Mouse (Mus musculus) skeletal muscle tissue, postnatal 0 days (tissue): ENCODE results near the gene Zfp780b. TPM values are rescaled to one million over a fixed set of nuclear protein-coding genes. Genes with fewer than 3 reads are reported as not detected.

Source experiments
- polyA plus RNA-seq: library from polyadenylated mRNA; unstranded; fragments of >200 nt; fragmentation: Nextera tagmentation; extraction: Ambion mirVana; gene quantifications from 2 replicates; pipeline ENCODE4 v1.2.1, GENCODE M21; 2015

The Zfp780b gene
- 7.2 and 7.6 TPM in 2 replicates for polyA plus RNA-seq

DNA sequence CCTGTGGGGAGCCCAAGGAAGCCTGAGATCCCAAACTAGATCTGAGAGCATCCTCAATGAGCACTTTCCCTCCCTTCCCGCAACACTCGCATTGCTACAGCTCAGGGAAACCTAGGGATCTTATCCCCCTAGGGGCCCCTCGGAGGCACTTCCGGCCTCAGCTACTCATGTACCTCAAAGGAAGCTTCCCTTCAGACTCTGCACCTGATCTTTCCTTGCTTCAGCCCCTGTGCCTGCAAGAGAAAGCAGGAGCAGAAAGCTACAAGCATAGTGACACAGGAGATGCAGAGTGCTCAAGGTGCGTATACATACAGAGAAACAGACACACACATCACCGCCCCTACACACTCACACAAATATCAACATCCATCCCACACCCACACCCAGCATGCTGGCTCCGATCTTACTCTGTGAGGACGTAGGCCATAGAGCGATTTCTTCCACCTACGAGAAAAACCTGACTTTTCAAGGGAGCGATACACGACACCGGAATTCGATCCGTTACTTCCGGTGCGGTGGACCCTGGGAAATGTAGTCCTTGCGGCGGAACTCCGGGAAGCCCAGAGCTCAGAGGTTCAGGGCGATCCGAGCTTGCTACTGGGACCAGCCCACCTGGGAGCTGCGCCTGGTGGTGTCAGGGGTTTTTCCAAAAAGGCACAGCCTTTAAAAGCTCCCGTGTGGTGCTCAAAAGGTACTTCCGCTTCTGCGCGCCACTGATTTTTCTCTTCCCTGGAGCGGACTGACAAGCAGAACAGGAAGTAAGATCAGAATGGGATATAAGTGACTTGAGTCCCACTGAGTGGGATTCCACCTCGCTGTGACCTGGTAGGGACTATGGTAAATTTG is at the start of gene Zfp780b:
TSS of gene Zfp780b (minus strand) at position 489 of the 846 bp plus-strand sequence.

GRCm38 (mm10) chr7:28013549-28014444 is 34.8 kb upstream of the Zfp780b start, which contains the start of gene Zfp850:
Zfp850 (minus strand) TSS chr7:28014115.

GRCm38 (mm10) chr7:27928818-27929695 is 49.9 kb downstream of the Zfp780b start, which contains the start of gene Zfp974:
Zfp974 (minus strand) TSS chr7:27929460.

Other genes starting within 250 kb of the Zfp780b start
- gene Zfp60, start 247.8 kb downstream of the Zfp780b start, polyA plus RNA-seq, result 8.7 and 10.3 TPM in 2 replicates
- gene Zfp626, start 172.0 kb downstream of the Zfp780b start, polyA plus RNA-seq, result 0.87 and 0.96 TPM in 2 replicates
- gene Zfp59, start 140.6 kb downstream of the Zfp780b start, polyA plus RNA-seq, result 2.7 and 2.9 TPM in 2 replicates
- 1.8 TPM in 2 replicates for gene Zfp607a, start 121.6 kb downstream of the Zfp780b start, polyA plus RNA-seq
- 3.1 and 3.4 TPM in 2 replicates for gene Zfp974, start 49.7 kb downstream of the Zfp780b start, polyA plus RNA-seq
- gene Zfp850, start 34.9 kb upstream of the Zfp780b start, polyA plus RNA-seq, result 0.55 and 0.78 TPM in 2 replicates
- 179 and 196 TPM in 2 replicates for gene Psmc4, start 70.9 kb upstream of the Zfp780b start, polyA plus RNA-seq
- gene Fcgbp, start 92.1 kb upstream of the Zfp780b start, polyA plus RNA-seq, result not detected in 2 replicates
- not detected in 2 replicates for gene 9530053A07Rik, start 150.3 kb upstream of the Zfp780b start, polyA plus RNA-seq
- 38.9 and 55.1 TPM in 2 replicates for gene Fbl, start 190.5 kb upstream of the Zfp780b start, polyA plus RNA-seq
- 49.8 and 62.1 TPM in 2 replicates for gene Dyrk1b, start 200.3 kb upstream of the Zfp780b start, polyA plus RNA-seq